Mouse (Mus musculus) stomach, postnatal 0 days (tissue): ENCODE results near the gene 3110040M04Rik. TPM values are rescaled to one million over a fixed set of nuclear protein-coding genes. Genes with fewer than 3 reads are reported as not detected.

Experiments
- ATAC-seq: fragments of 200-750 bp; cut with Nextera tagmentation; 2 replicates; pipeline ENCODE4 v1.8.0; 2017; ENCODE audit not compliant: low FRiP score, low TSS enrichment
- DNase-seq: peaks from one replicate; pipeline ENCODE4 v3.0.0-alpha.2; 2016; ENCODE audit warnings: low spot score
- H3K27ac ChIP-seq: fragments of 300-500 bp; sonication (generic); replicated peaks from 2 replicates; pipeline ENCODE4 v1.5.1; 2014; ENCODE audit warnings: mild to moderate bottlenecking, control low read depth
- H3K27me3 ChIP-seq: fragments of 300-500 bp; sonication (generic); 2 replicates; pipeline ENCODE4 v1.6.1; 2014; ENCODE audit warnings: low read length; ENCODE audit not compliant: control insufficient read depth, insufficient read depth
- H3K36me3 ChIP-seq: fragments of 300-500 bp; sonication (generic); 2 replicates; pipeline ENCODE4 v1.6.1; 2014; ENCODE audit warnings: low read length, mixed read lengths; ENCODE audit not compliant: control insufficient read depth, insufficient read depth
- H3K4me1 ChIP-seq: fragments of 300-500 bp; sonication (generic); replicated peaks from 2 replicates; pipeline ENCODE4 v1.6.1; 2014; ENCODE audit warnings: antibody characterized with exemption; ENCODE audit not compliant: control insufficient read depth, insufficient read depth
- H3K4me2 ChIP-seq: fragments of 300-500 bp; sonication (generic); replicated peaks from 2 replicates; pipeline ENCODE4 v1.6.1; 2014; ENCODE audit warnings: low read depth, mild to moderate bottlenecking, control low read depth, moderate library complexity
- H3K4me3 ChIP-seq: fragments of 300-500 bp; sonication (generic); 2 replicates; pipeline ENCODE4 v1.5.1; 2014; ENCODE audit warnings: low read depth, low read length, control low read depth
- H3K9ac ChIP-seq: fragments of 300-500 bp; sonication (generic); 2 replicates; pipeline ENCODE4 v1.6.1; 2014; ENCODE audit warnings: mild to moderate bottlenecking, low read length, control low read depth, mixed read lengths
- H3K9me3 ChIP-seq: fragments of 300-500 bp; sonication (generic); 2 replicates; pipeline ENCODE4 v1.6.1; 2016; ENCODE audit warnings: low read length; ENCODE audit not compliant: control insufficient read depth
- CTCF ChIP-seq: IDR thresholded peaks from 2 replicates; pipeline ENCODE4 v1.5.1; 2016; ENCODE audit warnings: antibody characterized with exemption, low read depth, mild to moderate bottlenecking, moderate library complexity
- EP300 ChIP-seq: optimal IDR thresholded peaks from 2 replicates; pipeline ENCODE3; 2016; ENCODE audit warnings: antibody characterized with exemption
- WGBS: fragments of 180-500 bp; shearing (Covaris S2); extraction: QIAGEN DNeasy Blood & Tissue Kit; methylation state at CpG from one replicate; pipeline ENCODE4 v1.1.7; 2014; 5-methylcytosine and 5-hydroxymethylcytosine counted together
- polyA plus RNA-seq: library from polyadenylated mRNA; unstranded; fragments of >200 nt; fragmentation: Nextera tagmentation; extraction: Ambion mirVana; gene quantifications from 2 replicates; pipeline ENCODE4 v1.2.1, GENCODE M21; 2015

Gene 3110040M04Rik
- polyA plus RNA-seq, 1 experiment from 2014 or later = not detected

DNA sequence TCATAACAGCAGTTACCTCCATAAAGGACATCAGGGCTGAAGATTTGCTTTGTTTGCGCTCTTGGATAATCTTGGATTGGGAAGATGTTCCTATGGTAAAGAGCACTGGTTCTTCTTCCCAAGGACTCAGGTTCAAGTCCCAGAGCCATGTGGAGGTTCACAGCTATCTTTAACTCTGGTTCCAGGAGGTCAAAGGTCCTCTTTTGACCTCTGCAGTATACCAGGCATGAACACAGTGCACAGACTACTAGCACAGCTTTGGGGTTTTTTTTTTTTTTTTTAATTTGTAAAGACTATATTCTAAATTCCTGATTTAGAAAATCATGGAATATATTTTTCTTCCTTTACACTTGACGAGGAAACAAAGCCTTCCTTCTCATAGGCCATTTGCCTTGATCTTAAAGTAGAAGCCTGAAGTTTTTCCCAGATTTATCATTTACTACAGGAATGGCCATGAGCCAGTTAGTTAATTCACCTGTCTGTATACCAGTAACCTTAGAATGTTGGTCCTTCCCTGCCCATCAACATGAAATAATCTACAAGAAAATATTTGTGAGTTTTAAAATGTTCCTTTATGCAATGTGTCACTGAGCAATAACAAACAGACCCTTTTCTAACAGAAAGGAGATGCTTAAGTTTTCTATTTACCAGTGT is 44.9 kb upstream of the 3110040M04Rik start:
- H3K36me3 ChIP-seq = no peaks in the 10 kb centered on the region
- 88% methylated on average over 2 of the region's 2 CpGs for WGBS
- no peak overlapping the region for H3K4me2 ChIP-seq
- TF ChIP-seq EP300 (no peak), CTCF (no peak)
- H3K9me3 ChIP-seq = no peaks in the 10 kb centered on the region
- DNase-seq = no peak
- no peak for ATAC-seq
- H3K27ac ChIP-seq = no peak overlapping the region
- no peaks in the 10 kb centered on the region for H3K4me1 ChIP-seq
- H3K27me3 ChIP-seq = no peaks in the 10 kb centered on the region
- H3K9ac ChIP-seq = no peak overlapping the region
- no peak overlapping the region for H3K4me3 ChIP-seq

DNA sequence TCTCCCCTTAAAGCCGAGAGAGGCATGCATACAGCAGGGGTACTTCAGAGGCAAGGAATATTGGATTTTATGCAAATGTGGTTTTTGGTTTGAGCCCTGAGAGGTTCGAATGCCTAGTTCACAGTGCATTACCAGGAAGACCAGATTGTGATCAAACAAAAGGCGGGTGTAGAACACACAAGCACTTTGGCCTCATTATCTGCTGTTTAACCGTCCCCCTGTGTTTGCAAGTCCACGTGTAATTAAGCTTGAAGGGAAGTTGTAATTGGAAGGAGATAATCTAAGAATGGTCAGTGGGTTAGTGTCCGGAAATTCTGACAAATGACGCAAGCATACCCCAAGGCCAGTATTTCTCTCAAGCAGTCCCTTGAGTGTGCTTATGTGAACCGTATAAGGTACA is 37.9 kb upstream of the 3110040M04Rik start:
- Histone ChIP-seq H3K27ac (no peak overlapping the region), H3K27me3 (no peaks in the 10 kb centered on the region), H3K9ac (no peak overlapping the region), H3K36me3 (no peaks in the 10 kb centered on the region), H3K4me2 (no peak overlapping the region), H3K4me1 (0 out of 2 replicates have a peak, but pooled peaks cover 3% of the 10 kb centered on the region), H3K9me3 (no peaks in the 10 kb centered on the region), H3K4me3 (no peak overlapping the region)
- TF ChIP-seq EP300 (no peak), CTCF (no peak)
- WGBS = 41% methylated on average over 8 of the region's 8 CpGs
- DNase-seq (no peak), ATAC-seq (no peak)

GRCm38 (mm10) chr1:151167297-151168047 is 36.4 kb upstream of the 3110040M04Rik start:
- no peak overlapping the region for H3K4me2 ChIP-seq
- no peak overlapping the region for H3K9ac ChIP-seq
- DNase-seq = no peak
- no peak overlapping the region for H3K4me3 ChIP-seq
- ATAC-seq = no peak
- H3K27me3 ChIP-seq = no peaks in the 10 kb centered on the region
- no peaks in the 10 kb centered on the region for H3K9me3 ChIP-seq
- TF ChIP-seq EP300 (no peak), CTCF (no peak)
- WGBS = 38% methylated on average over 12 of the region's 12 CpGs
- H3K36me3 ChIP-seq = no peaks in the 10 kb centered on the region
- 0 out of 2 replicates have a peak, but pooled peaks cover 3% of the 10 kb centered on the region for H3K4me1 ChIP-seq
- H3K27ac ChIP-seq = no peak overlapping the region

DNA sequence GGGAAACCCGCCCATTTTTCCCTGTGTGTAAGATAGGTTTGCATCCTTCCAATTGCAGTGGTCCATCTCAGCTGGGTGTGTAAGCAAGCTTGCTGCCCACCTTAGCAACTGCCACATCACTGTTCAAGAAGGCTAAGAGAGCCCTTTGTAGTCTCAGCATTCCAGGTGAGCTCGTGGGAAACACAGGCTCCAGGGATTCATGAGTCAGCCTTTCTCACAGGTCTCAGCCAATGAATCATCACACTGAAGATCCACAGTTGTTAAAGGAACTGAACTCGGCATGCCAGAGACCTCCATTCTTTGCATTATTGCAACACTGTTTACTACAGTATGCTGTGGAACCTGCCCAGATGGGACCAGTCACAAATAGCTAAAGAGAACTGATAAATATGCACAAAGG is 35.3 kb upstream of the 3110040M04Rik start:
- Histone ChIP-seq H3K4me3 (no peak overlapping the region), H3K36me3 (no peaks in the 10 kb centered on the region), H3K4me1 (0 out of 2 replicates have a peak, but pooled peaks cover 3% of the 10 kb centered on the region), H3K9me3 (no peaks in the 10 kb centered on the region), H3K27me3 (no peaks in the 10 kb centered on the region), H3K4me2 (no peak overlapping the region), H3K9ac (no peak overlapping the region), H3K27ac (no peak overlapping the region)
- peak; percentile 46; the same call in 1 of the 2 replicates for ATAC-seq
- no peak for TF ChIP-seq CTCF
- TF ChIP-seq EP300 = no peak
- 53% methylated on average over 3 of the region's 3 CpGs for WGBS
- DNase-seq = no peak

DNA sequence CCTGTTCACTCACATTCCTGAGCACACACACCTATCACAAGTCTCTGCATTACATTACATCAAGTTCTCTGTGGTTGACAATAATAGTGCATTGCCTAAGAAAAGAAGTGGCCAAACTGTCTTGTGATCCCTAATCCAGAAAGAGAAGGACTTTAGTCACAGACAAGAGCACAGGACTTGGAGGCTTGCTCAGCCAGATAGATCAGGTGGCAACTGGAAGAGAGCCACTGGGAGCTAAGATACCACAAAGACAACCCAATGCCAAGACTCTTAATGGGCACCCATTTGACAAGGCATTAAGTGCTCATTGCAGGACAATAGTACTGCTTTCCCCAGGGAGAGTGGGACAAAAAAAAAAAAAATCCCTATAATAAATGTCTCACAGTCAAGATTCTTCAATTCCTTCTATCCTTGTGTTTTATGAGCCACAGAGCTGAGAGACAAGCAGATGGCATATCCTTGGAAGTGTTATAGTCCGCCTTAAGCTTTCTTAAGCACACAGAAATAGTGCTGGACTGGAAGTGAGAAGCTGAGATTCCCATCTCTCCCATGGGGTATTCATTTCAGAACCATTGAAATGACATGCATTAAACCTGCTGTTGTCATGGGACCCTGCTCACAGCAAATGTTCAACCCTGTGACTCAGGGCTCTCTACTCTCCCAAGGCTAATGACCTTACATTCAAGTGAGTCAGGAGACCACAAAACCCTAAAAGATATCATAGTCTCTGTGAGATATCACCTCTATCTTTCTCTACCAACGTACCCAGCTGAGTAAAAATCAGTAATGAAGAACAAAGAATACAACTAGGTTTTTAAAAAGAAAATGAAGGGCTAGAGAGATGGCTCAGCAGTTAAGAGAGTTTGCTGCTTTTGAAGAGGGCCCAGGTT is 32.1 kb upstream of the 3110040M04Rik start:
- Histone ChIP-seq H3K9me3 (no peaks in the 10 kb centered on the region), H3K27me3 (no peaks in the 10 kb centered on the region), H3K27ac (no peak overlapping the region), H3K36me3 (no peaks in the 10 kb centered on the region), H3K9ac (no peak overlapping the region), H3K4me2 (no peak overlapping the region), H3K4me1 (0 out of 2 replicates have a peak, but pooled peaks cover 3% of the 10 kb centered on the region), H3K4me3 (no peak overlapping the region)
- 81% methylated on average over 2 of the region's 2 CpGs for WGBS
- TF ChIP-seq CTCF (no peak), EP300 (no peak)
- no peak for ATAC-seq
- no peak for DNase-seq
